Mouse (Mus musculus) splenic B cell, adult 2 months (primary cell): Measurements from ENCODE around the gene Dhrs2.
A peak's percentile ranks its signal among the peaks of the same experiment; 100 is the strongest.

Experiments used
- DNase-seq: peaks from one replicate; pipeline ENCODE4 v3.0.0-alpha.2; 2011; ENCODE audit warnings: low read depth, low spot score
- H3K27me3 ChIP-seq: 2 replicates; pipeline ENCODE4 v1.6.1; 2012; ENCODE audit warnings: mild to moderate bottlenecking, low read length, moderate library complexity, mixed read lengths; ENCODE audit not compliant: control insufficient read depth, poor library complexity, insufficient read depth, severe bottlenecking
- H3K36me3 ChIP-seq: 2 replicates; pipeline ENCODE4 v1.6.1; 2012; ENCODE audit warnings: mild to moderate bottlenecking, low read length, moderate library complexity, mixed read lengths; ENCODE audit not compliant: control insufficient read depth, poor library complexity, insufficient read depth, severe bottlenecking

Gene Dhrs2

DNA sequence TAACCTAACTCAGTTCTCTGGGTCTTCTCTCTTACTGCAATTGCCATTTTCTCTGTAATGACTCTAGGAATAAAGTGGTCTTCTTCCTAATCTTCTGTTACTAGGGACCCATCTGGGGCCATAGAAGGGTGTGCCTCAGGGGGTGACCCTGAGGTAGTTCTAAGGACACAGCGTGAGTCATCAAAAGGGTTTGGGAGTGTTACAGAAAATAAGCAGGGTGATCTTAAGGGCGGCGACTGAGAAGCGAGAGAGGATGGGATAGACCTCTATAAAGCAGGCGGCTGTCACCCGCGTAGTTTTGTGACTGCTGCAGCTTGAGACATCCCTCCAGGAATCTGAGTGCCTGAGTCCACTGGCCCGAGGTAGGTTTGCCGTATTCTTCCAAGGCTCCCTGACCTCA, at the start of gene Dhrs2:
Gene Dhrs2 (plus strand): TSS at position 301 of the 400 bp plus-strand sequence.
- DNase-seq: no peak
- H3K36me3 ChIP-seq: no peaks in the 10 kb centered on the region
- H3K27me3 ChIP-seq: no peaks in the 10 kb centered on the region

DNA sequence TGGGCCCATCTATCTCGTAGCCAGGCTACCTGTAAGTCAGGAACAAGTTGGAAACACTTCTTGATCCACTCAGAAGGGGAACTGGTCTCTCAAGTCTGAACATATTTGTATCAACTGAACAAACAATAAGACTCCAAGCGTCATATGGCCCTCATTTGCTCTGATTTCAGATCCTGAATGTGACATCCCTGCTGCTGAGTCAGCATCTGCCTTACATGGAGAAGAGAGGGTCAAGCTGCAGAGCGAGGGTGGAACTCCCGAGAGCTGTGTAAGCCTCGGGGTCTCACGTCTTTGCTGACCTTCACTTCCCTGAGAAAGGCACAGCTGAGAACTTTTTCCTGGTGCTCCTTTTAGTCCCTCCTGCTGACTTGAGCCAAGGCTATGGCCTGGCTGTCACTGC, 47.6 kb upstream of the Dhrs2 start:
- no peaks in the 10 kb centered on the region for H3K36me3 ChIP-seq
- DNase-seq: no peak

DNA sequence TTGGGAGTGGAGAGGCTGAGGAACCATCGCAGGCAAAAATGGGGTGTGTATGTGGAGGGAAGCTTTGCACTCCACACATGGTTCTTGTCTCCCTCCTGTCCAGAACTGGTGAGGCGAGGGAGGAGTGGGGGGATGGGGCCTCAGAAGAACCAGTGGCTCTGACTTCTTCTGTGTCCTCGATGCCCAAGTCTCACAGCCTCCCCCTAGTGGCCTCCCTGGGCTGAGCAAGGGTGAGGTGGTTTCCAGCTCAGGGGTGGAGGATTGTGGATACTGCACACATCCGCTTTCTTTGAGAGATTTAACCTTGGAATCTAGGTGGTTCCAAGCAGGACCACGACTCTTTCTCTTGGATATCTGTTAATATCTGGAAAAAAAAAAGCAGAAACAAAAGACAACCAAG, 44.5 kb upstream of the Dhrs2 start:
- H3K36me3 ChIP-seq: no peaks in the 10 kb centered on the region
- peak; percentile 60 for DNase-seq
- H3K27me3 ChIP-seq: no peaks in the 10 kb centered on the region

More for the DNA sequence above, 47.6 kb upstream of the Dhrs2 start:
- H3K27me3 ChIP-seq: no peaks in the 10 kb centered on the region

DNA sequence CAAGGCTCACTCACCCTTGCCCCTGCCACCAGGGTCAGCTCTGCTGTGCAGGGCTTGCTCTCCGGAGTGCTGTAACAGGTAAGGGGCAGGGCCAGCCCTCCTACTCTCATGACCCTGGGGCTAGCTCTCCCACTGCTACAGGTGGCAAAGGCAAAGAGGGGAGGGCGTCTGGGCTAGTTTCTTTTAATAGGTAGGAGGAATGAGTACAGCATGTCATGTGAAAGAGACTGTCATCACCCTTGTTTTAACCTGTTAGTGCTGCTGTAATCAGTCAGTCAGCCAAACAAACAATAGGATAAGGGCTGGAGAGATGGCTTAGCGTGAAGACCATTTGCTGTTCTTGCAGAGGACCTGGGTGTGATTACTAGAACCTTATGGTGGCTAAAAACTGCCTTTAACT, 40.9 kb upstream of the Dhrs2 start:
- DNase-seq: no peak
- Histone ChIP-seq H3K36me3 (no peaks in the 10 kb centered on the region), H3K27me3 (no peaks in the 10 kb centered on the region)

DNA sequence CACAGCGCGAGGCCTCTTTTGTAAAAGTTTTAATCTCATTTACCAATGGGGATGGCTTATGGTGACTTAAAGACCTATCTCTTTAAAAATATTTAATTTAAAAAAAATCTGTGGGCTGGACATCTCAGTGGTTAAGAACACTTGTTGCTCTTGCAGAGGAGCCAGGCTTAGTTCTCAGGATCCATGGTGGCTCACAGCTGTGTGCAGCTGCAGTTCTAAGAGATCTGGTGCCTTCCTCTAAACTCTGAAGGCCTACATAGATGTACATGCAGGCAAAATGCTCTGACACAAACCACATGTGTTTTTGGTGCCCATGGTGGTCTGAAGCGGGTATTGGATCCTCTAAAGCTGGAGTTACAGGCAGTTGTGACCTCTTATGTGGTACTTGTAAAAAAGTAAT, 38.6 kb upstream of the Dhrs2 start:
- Histone ChIP-seq H3K27me3 (no peaks in the 10 kb centered on the region), H3K36me3 (no peaks in the 10 kb centered on the region)
- DNase-seq: no peak

DNA sequence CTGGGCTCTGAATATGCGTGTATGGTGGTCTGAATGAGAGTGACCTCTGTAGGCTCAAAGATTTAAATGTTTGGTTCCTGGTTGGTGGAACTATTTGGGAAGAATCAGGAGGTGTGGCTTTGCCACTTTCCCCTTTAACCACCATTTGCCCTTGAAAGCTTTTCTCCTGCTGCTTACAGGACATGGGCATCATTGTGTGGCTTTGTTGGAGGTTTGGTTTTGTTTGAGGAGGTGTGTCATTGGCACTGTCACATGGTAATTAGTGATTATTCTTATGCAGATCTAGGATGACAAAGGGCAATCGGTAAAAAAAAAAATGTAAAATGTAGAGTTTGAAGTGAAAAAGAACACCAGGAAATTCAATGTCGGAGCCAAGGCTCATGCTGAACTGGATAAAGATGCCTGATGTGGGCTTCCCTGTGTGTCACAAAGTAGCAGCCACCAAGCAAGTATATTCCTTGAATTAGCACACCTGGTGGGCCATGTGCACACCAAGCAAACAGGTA, 37.1 kb upstream of the Dhrs2 start:
- Histone ChIP-seq H3K27me3 (no peaks in the 10 kb centered on the region), H3K36me3 (no peaks in the 10 kb centered on the region)
- DNase-seq: no peak

DNA sequence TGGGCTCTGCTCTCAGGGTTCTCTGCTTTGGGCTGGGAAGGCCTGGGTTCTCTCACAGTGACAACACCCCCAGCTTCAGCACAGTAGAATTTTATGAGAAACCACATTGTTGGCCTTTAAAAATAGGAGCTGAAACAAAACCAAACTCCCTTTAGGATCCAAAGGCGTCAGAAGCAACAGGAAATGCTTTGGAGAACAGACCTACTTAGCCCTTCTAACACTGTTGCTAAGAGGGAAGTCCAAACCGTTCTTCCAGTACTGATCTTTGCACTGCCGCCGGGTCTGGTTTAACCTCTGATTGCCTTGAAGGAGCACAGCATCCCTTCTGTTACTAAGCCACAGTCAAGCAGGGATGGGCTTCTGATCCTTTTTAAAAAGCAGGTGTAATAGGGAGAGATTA, 33.3 kb upstream of the Dhrs2 start:
- H3K36me3 ChIP-seq: no peaks in the 10 kb centered on the region
- no peak for DNase-seq

DNA sequence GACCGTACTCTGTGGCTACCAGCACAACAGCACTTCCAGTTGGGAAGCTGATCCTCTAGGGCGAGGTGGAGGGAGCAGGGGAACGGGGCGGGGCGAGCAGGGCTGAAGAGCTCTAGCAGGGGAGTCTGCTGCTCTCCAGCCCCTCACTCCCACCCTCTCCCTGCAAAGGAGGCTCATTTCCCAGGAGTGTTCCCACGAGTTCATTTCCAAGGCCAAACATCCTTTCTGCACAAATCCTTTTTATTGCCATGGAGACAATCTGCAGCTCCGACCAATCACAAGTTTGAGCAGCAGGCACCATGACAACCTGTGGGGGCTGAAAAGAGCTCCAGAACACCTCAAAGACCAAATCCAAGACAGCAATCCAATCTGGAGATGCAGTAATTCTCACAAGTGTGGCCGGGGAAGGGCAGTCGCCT, 32.4 kb upstream of the Dhrs2 start:
- no peaks in the 10 kb centered on the region for H3K27me3 ChIP-seq
- H3K36me3 ChIP-seq: no peaks in the 10 kb centered on the region
- DNase-seq: no peak

More for the DNA sequence above, 33.3 kb upstream of the Dhrs2 start:
- H3K27me3 ChIP-seq: no peaks in the 10 kb centered on the region

DNA sequence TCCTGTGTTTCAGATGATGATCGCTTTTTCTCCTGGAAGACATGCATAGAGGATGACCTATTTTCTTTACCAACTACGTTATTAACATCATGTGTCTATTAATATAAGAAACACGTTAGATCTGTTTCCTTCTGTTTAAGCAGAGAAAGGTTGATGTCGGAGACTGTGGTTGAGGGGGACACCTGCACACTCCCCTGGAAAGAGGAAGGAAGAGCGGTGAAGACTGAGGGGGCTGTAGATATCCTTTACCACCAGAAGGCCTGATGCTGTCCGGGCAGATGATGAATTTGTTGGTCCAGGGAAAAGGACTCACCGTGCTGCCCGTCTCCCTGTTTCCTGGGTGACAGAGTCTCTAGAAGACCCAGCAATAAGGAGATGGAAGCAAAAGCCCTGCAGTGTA, 28.5 kb upstream of the Dhrs2 start:
- no peaks in the 10 kb centered on the region for H3K27me3 ChIP-seq
- DNase-seq: peak; percentile 55
- no peaks in the 10 kb centered on the region for H3K36me3 ChIP-seq

DNA sequence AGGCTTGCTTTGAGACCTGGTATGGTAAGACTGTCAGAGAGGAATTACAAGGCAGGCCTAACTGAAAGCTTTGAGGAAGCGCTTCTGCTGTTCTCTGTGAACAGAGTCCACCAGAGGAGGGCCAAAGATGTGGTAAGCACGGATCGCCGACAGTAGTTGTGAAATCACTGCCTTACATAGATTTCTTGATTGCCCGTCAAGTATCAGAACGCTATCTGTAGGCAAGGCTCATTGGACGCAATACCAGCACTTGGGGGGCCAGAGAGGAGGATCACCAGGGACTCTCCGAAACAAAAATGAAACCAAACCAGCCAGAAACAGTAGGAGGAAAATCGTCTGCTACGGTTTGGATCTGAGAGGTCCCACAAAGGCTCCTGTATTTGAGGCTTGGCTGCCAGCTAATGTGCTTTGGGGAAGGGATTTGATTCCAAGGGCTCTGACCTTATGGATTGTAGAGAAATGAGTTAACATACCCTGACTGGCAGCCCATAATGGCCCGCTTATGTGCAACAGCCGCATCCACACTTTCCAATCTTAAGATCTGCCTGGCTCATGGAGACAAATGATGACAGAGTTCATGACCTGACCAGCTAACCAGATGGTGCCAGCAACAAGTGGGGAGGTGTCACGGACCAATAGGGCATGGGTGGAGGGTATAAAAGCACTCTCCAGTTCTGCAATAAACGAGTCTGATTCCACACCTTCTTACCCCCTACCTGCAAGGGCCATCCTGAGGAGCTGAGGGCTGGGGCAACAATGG, 27.8 kb upstream of the Dhrs2 start:
- Histone ChIP-seq H3K27me3 (no peaks in the 10 kb centered on the region), H3K36me3 (no peaks in the 10 kb centered on the region)
- peak; percentile 87 for DNase-seq

DNA sequence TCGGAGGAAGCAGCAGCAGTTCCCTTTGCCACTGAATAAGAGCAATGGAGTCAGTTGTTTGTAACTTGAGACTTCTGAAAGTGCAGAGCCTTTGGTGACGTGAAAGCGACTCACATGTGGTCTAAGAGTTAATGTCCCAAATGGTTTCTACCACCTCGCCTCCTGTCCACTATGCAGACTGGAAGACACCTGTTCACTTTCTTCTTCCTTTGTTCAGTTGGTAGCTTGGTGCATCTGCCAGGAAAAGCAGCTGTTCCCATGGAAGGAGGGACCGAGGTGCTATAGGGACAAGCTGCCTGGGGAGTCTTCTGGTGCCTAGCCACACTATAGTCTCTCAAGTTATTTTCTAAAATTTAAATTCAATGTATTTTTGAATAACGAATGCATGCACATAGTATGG, 27.0 kb upstream of the Dhrs2 start:
- no peak for DNase-seq
- no peaks in the 10 kb centered on the region for H3K36me3 ChIP-seq
- no peaks in the 10 kb centered on the region for H3K27me3 ChIP-seq

DNA sequence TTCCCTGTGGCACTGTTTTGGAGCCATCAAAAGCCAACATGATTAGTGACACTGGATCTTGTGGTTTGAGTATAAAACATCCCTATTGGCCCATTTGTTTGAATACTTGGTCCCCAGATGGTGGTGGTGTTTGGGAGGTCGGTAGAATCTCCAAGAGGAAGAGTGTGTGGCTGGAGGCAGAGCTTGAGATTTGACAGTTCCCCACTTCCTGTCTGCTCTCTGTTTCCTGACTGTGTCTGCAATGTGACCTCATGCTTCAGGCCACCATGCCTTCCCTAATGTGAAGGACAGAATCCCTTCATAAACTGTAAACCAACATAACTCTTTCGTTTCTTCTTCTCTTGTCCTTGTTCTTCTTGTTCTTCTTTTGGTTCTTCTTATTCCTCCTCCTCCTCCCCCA, 24.7 kb upstream of the Dhrs2 start:
- DNase-seq: no peak
- H3K36me3 ChIP-seq: no peaks in the 10 kb centered on the region

DNA sequence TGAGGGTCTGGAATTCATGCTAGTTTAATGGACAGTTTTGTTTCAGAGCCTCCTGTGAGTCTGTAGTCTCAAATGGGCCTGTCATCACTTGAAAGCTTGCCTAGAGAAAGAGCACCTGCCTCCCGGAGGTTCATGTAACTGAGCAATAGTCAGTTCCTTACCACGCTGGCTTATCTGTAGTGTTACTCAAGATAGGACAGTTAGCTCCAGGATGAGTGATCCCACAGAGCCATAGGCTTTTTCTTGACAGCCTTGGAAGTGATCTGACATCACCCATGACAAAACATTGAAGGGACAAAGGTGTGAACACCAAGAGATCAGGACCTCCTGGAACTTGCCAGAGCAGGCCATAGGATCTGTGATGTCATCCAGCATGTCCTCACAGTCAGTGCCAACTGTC, 23.6 kb upstream of the Dhrs2 start:
- no peak for DNase-seq
- Histone ChIP-seq H3K36me3 (no peaks in the 10 kb centered on the region), H3K27me3 (no peaks in the 10 kb centered on the region)

More for the DNA sequence above, 24.7 kb upstream of the Dhrs2 start:
- H3K27me3 ChIP-seq: no peaks in the 10 kb centered on the region

DNA sequence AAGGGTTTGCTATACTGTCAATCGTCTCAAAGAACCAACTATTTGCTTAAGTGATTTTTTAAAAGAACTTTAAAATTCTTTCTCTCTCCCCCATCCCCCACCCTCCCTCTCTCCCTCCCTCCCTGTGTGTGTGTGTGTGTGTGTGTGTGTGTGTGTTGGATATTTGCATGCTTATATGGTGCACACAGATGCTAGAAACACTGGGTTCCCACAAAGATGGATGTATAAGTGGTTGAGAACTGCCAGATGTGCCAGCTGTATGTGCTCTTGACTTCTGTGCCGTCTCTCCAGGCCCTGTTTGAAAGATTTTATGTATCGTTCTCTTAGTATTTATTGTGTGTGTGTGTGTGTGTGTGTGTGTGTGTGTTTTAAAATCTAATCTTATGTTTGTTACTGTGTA, 17.3 kb upstream of the Dhrs2 start:
- no peak for DNase-seq
- no peaks in the 10 kb centered on the region for H3K36me3 ChIP-seq
- no peaks in the 10 kb centered on the region for H3K27me3 ChIP-seq

DNA sequence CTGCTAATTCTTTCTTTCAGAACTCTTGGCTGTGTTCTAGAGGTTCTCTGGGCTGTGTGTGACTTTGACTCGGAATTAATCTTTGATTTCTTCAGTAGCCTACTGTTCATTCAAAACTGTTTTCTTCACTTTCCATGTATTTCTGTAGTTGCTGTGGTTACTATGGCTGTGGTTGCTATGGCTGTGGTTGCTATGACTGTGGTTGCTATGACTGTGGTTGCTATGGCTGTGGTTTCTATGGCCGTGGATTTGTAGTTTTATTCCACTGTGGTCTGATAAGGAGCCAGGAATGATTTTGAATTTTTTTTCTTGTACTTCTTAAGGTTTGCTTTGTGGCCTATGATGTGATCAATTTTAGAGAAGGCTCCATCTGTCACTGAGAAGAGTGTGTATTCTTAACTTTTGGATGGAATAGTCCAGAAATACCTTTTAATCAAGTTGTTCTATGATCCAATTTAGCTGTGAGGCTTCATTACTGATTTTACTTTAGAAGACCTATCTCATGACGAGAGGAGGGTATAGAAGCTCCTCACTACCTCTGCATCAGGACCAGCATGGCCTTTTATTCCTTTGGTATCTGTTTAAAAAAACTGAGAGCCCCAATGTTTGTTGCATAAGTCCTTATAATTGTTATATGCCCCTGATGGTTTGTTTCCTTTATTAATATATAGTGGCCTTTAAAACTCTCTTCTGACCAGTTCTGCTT, 16.6 kb upstream of the Dhrs2 start:
- no peaks in the 10 kb centered on the region for H3K36me3 ChIP-seq
- DNase-seq: peak; percentile 7
- no peaks in the 10 kb centered on the region for H3K27me3 ChIP-seq
